Mouse (Mus musculus) left cerebral cortex, postnatal 10 days (tissue): ENCODE data around the gene Celf1. TPM values are rescaled to one million over a fixed set of nuclear protein-coding genes. Genes with fewer than 3 reads are reported as not detected.

Experiments
- total RNA-seq, 2 experiments: library from RNA; stranded (reverse); gene quantifications; 2 replicates each; pipeline ENCODE4 v1.2.3; 2021

Gene Celf1
- total RNA-seq, 2 experiments from 2014 or later: 125 to 129 TPM

Other genes starting within 250 kb of the Celf1 start
- gene Fnbp4, start 195.0 kb upstream of the Celf1 start, total RNA-seq: 10 to 100 TPM; 77.1 to 80.6 TPM
- under 1 TPM; 0.28 to 0.32 TPM for gene Agbl2, start 157.7 kb upstream of the Celf1 start, total RNA-seq
- 100 to 1,000 TPM; 146 to 150 TPM for gene Mtch2, start 93.2 kb upstream of the Celf1 start, total RNA-seq
- 100 to 1,000 TPM; 220 to 233 TPM for gene C1qtnf4, start 54.5 kb upstream of the Celf1 start, total RNA-seq
- 10 to 100 TPM; 40.9 to 43.6 TPM for gene Kbtbd4, start 35.6 kb upstream of the Celf1 start, total RNA-seq
- 100 to 1,000 TPM; 216 to 217 TPM for gene Ndufs3, start 35.6 kb upstream of the Celf1 start, total RNA-seq
- under 1 TPM; 0.24 to 0.49 TPM for gene Rapsn, start 95.2 kb downstream of the Celf1 start, total RNA-seq
- gene Psmc3, start 113.6 kb downstream of the Celf1 start, total RNA-seq: 100 to 1,000 TPM; 207 to 208 TPM
- 10 to 100 TPM; 25.7 to 27.6 TPM for gene Slc39a13, start 130.0 kb downstream of the Celf1 start, total RNA-seq
- gene Spi1, start 142.0 kb downstream of the Celf1 start, total RNA-seq: 1 to 10 TPM; 5.2 to 5.6 TPM
- gene Mybpc3, start 177.8 kb downstream of the Celf1 start, total RNA-seq: under 1 TPM; 0.51 to 0.61 TPM
- gene Madd, start 243.5 kb downstream of the Celf1 start, total RNA-seq: 100 to 1,000 TPM; 170 to 174 TPM